Mouse (Mus musculus) spleen, postnatal 36 days (tissue): ENCODE measurements around the gene Mecom.
"Not testable (repeated sequence)": the region's sequence is repeated elsewhere in the genome, so short reads cannot be mapped to it uniquely, and the experiment has no call there.

Source experiments
- DNase-seq, 2 experiments: peaks; one replicate each; pipeline ENCODE4 v3.0.0; 2022; ENCODE audit warnings: low spot score in 2 of 2, mixed read lengths in 1 of 2

Gene Mecom

DNA sequence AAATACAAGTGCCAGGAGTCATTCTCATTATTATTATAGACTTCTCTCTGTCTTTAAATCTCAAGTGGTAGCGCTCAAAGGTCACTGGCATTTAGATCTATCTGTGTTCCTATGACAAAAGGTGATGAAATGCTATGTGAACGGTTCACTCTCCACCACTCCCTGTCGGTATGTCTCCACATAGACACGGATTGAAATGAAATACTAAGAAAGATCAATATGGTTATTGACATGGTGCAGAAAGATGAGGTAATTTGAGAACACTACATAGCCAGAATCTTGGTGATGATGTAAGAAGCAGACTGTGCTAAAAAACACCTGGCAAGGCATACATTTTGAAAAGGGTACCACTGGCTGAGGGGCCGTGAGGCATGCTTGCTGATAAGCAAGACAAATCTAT lies 294.1 kb downstream of the Mecom start:
- no peak for DNase-seq

GRCm38 (mm10) chr3:30248656-30249384 lies 299.0 kb downstream of the Mecom start:
- no peak for DNase-seq

GRCm38 (mm10) chr3:30247256-30247655 lies 300.6 kb downstream of the Mecom start:
- DNase-seq, result no peak

GRCm38 (mm10) chr3:30246431-30247041 lies 301.3 kb downstream of the Mecom start:
- no peak for DNase-seq

DNA sequence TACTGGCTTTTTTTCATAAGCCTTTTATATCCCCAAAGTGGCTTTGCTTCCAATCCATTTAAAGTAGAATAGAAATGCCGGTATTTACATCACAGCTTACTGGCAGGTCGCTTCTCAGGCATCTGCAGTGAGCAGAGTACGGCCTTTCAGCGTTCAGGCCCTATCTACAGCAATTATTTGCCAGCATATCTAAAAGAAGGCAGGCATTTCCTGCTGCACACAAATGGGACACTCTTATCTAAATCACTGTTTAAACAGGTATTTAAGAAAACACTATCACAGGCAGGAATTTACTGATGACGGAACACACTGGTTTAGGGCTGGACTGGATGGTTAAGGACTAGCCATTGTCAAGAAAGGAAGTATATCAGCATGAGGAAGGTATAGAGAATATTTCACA lies 301.9 kb downstream of the Mecom start:
- no peak for DNase-seq

DNA sequence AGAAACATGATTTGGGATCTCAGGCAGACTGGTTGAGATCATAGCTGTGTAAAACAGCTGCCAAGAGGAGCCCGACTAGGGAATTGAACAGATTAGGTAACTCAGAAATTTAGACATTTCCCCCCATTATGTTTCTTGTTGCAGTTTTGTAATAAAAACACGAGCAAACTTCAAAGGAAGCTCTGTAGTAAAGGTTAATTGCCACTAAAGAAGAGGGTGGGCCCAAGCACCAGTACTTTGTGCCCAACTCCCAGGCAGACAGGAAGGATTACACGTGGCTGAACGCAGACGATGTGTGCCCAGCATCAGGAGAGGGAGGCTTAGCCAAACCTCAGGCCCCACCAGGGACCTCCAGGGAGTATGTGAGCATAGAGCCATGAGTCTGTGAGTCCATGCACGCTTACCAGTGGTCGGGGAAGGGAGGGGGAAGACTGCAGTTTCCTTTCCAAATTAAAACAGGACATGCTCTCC lies 303.4 kb downstream of the Mecom start:
- DNase-seq, result no peak

DNA sequence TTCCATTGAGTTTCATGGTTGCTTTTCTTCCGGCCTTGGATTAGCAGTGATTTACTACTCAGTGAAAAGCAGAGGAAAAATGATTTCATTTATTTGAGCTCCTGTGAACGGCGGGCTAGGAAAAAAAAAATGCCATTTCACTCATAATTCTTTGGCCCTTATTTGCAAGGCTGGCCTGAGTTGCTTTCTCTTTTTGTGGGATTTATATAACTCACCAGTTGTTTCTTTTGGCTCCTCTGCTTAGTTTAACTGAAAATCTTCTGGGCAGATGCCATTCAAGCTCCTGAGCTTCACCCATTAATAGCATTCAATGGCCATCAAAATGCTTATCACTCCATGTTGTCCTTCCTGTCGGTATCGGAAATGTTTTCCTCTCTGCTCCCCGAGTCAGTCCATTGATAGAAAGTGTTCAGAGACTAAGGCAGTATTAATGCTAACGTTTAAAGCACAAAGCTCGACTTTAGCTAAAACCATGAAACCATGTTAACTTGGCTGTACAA lies 304.0 kb downstream of the Mecom start:
- DNase-seq, result no peak

DNA sequence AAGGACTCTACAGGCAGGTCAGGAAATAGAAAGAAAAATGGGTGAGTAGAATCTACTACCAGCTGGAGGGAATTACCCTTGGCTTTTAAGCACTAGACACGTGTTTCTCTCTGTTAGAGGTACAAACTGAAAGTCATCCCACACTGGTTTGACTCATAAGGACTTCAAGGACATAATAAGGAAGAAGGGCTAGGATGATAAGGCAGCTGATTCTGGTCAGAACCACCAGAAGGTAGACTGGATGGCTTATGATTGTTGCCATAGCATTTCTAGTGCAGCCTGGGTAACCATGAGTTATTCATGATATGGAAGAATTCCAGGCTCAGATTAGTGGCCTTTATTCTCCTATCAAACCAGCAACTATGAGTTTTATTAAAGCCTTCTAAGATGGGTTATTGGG lies 308.4 kb downstream of the Mecom start:
- no peak for DNase-seq

- no peak for DNase-seq
These were observed 310.3 kb downstream of the Mecom start for GRCm38 (mm10) chr3:30237493-30237892.

DNA sequence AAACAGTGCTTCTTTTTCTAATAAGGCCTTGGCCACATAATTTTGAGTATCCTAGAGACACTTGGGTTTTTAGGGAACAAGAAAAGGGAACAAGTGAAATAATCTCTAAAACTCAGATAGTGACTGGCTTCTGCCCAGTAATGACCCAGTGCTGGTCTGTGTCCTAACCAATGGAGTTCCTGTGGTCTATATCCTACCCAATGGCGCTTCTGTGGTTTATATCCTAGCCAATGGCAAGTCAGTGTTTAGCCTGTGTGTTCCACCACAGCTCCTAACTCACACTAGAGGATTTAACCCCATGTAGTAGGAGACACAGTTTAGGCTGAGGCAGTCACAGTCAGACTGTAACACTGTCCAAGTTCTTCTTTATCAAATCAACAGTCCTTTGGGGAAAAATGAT lies 313.8 kb downstream of the Mecom start:
- no peak for DNase-seq

GRCm38 (mm10) chr3:30227964-30228670 lies 319.7 kb downstream of the Mecom start:
- DNase-seq, result no peak

DNA sequence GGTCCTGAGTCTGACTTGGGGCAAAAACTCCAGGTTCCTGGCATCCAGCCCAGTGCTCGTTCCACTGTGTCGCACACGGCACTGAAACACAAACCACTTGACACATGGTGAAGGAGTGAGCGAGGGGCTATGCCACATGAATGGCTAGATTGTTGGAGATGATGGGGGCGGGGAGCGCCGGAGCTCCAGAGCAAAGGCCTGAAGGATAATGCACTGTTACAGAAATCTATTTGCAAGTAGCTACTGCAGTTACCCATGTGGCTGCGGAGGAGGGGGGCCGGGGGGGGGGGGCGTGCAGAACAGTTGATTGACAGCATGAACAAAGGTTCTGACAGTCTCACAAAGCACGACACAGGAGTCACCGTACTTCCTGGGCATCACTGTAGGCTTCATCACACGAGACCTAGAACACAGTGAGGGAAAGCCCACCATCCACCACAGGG lies 320.9 kb downstream of the Mecom start:
- DNase-seq, result no peak

DNA sequence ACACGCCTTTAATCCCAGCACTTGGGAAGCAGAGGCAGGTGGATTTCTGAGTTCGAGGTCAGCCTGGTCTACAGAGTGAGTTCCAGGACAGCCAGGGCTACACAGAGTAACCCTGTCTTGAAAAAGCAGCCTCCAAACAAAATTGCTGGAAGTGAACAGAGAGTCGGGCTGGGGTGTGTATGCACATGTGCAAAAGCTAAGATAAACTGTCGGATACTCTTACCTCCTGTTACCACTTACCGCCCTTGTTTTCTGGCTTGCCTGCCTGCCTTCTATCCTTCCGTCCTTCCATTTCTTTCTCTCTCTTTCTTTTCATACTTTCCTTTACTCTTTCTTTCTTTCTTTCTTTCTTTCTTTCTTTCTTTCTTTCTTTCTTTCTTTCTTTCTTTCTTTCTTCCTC lies 322.6 kb downstream of the Mecom start:
- not testable (repeated sequence) for DNase-seq

DNA sequence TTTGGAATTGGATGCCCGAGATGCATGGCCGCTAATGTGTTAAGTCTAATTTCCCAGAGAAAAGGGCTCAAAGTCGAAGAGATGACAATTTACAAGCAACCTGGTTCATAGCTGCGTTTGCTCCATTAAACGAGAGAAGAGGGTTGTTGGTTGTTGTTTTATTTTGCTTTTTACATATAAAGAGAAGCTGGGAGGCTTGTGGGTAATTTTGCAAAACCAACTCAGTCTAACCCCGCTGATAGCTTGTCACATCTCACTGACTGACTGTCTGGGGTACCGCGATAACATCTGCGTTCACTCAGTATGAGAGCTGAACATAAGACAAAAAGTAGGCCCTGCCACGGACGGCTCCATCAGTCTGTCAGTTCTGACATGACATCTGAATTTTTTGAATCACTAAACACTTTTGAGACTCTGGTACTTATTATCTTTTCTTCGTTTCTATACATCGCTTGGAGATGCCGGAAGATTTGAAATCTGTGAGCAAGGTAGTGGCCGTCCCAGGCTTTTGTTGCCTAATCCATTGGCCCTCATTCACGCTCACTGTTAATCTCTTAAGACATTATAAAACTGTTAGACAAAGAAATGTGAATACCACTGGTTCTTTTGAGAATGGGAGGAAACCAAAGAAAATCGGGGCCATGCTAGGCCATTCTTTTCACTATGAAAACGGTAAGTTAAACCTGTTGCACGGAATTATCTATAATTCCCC lies 327.0 kb downstream of the Mecom start:
- DNase-seq, result no peak

GRCm38 (mm10) chr3:30219891-30220290 lies 327.9 kb downstream of the Mecom start:
- DNase-seq, result no peak

DNA sequence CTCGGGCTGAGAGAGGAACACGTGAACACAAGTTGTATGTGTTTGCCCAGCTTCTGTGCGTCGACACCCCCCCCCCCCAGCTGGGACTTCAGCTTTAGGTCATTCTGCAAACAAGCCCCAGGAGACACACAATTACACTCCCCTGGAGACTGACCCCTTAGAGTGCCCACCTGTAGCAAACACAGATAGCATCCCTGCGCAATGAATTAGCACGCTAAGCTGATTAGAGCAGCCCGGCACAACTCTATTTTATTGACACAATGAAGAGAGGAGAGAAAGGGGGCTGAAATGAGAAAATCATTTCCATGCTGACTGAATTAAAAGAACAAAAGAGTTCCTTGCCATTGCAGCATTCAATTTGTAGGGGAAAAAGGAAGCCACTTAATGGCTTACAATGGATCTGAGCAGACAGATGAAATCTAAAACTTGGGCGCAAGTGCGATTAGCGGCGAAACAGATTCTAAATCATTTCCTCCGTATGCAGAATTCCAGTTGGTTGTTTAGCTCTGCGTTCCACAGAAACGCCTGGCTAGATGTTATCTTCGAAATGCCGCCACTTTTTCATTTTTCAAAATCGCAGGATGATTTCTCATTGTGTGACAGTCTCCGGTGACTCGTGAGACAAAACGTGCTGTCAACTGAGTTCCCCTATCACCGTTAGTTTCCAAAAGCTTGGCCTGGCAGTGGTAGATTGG lies 328.5 kb downstream of the Mecom start:
- no peak for DNase-seq

- no peak for DNase-seq
These were observed 333.2 kb downstream of the Mecom start for GRCm38 (mm10) chr3:30214607-30215006.

- no peak for DNase-seq
These were observed 334.2 kb downstream of the Mecom start for GRCm38 (mm10) chr3:30213540-30214170.

DNA sequence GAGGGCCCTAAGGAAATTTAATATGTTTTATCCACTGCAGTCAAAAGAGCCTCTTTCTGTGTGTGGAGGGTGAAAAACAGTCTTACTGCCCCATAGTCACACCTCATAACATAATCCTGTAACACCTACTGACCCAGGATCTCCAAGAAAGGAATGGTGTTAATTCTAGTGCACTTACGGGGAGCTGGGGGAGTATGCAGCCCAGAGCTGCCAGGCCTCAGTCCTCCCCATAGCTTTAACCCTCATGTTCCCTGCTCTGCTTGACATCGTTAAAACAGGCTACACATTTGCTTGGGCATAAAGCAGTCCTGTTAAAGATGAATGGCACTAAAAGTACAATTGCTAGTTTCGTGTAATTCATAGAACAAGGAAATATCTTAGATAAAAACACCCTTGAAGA lies 335.0 kb downstream of the Mecom start:
- DNase-seq, result no peak

DNA sequence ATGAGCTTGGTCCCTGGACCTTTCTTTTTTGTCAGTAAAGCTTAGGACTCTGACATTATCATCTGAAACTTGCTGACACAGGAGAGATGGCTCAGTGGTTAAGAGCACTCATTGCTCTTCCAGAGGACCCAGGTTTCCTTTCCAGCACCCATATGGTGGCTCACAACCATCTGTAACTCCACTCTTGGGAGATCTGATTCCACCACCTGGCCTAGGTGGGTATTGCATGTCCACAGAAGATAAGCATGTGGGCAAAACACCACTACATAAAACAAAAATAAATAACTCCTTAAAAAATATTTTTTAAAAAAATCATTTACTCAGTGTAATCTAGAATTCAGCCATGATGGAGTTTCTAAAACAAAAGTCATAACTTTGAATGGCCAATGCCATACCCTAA lies 338.7 kb downstream of the Mecom start:
- DNase-seq, result no peak

DNA sequence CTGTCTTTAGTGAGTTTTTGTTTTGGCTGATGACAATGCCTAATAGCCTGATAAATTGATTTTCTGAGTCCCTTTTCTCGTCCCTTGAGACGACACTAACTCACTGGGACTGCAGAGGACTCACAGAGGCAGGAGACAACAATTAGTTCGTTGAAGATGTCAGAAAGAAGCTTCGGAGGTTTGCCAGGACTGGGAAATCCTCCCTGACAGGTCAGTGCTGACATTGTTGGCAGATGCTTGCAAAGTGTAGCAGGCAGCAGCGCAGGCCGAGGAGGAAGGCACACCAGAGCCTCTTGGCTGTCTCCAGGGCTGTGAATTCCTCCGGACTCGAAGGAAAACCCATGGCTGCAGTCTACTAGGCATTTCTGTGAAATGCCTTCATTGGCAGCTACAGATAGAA lies 339.9 kb downstream of the Mecom start:
- no peak for DNase-seq
